Mouse (Mus musculus): ENCODE data around the gene Ankrd1.

DNA sequence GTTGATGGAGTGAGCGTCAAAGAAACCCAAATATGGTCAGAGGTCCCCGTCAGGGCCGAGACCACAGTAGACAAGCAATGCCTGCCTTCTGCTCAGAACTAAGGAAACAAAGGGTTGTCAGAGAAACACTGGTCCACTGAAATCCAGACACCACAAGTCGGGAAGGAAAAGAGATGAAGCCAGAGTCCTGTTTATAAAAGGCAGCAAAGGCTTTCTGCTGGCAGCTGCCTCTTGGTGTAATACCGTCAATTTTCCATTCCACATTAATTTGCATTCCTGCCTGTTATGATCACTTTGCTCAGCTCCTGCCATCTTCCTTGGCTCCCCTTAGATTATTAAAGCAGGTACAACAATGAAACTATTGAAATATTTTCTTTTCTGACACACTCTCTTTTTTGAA is 13.8 kb upstream of the Ankrd1 start:
- TF ChIP-seq CTCF (IDR thresholded peaks at IDR 0.05; ENCODE audit: control insufficient read depth, insufficient read depth, insufficient read length) (no peak), CEBPB (IDR thresholded peaks at IDR 0.05; ENCODE audit: low read depth) (no peak), MYOD1 (IDR thresholded peaks at IDR 0.05; ENCODE audit: control insufficient read depth, insufficient read length, low read depth) (no peak), USF1 (IDR thresholded peaks at IDR 0.05; ENCODE audit: low read depth) (no peak), MYOG (IDR thresholded peaks at IDR 0.05; ENCODE audit: control insufficient read depth, extremely low read depth, insufficient read length) (no peak), MAX (IDR thresholded peaks at IDR 0.05) (no peak), FOSL1 (IDR thresholded peaks at IDR 0.05; ENCODE audit: insufficient read depth, low read length, poor library complexity, severe bottlenecking) (no peak)
